Mouse (Mus musculus): ENCODE measurements around the gene Galnt13. TPM values are rescaled to one million over a fixed set of nuclear protein-coding genes. Genes with fewer than 3 reads are reported as not detected.

Galnt13 gene
- polyA plus RNA-seq, 1 experiment: not detected

DNA sequence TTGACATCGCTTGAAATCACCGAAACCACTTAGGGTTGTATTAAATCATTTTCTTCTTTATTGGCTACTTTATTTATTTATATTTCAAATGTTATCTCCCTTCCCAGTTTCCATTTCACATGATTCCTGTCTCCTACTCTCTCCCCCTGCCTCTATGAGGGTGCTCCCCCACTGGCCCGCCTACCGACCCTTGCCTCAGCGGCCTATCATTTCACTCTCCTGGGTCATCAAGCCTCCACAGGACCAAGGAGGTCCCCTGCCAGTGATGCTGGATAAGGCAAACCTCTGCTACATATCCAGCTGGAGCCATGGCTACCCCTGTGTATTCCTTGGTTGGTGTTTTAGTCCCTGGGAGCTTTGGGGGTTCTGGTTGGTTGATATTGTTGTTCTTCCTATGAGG lies 667.4 kb downstream of the Galnt13 start:
- H3K36me3 ChIP-seq (ENCODE audit: control insufficient read depth, insufficient read depth, low read length, poor library complexity, severe bottlenecking): no peaks in the 10 kb centered on the region
- H3K4me1 ChIP-seq (ENCODE audit: control insufficient read depth, insufficient read depth, low read length): no peaks in the 10 kb centered on the region
- H3K27me3 ChIP-seq (ENCODE audit: control insufficient read depth, insufficient read depth, low read length, poor library complexity, severe bottlenecking): no peaks in the 10 kb centered on the region
- H3K9ac ChIP-seq (ENCODE audit: low read depth, poor library complexity, severe bottlenecking): no peak overlapping the region
- H3K27ac ChIP-seq (ENCODE audit: insufficient read depth, low read length): no peak overlapping the region
- no peak overlapping the region for H3K4me3 ChIP-seq (ENCODE audit: low read depth, low read length)
- no peak for TF ChIP-seq CTCF (IDR thresholded peaks at IDR 0.05; ENCODE audit: low read depth, low read length)
- TF ChIP-seq EP300 (IDR thresholded peaks at IDR 0.05; ENCODE audit: insufficient read depth, low read depth, low read length): no peak
- H3K9me3 ChIP-seq (replicated peaks; ENCODE audit: control insufficient read depth, insufficient read depth, low read length, poor library complexity, severe bottlenecking): no peaks in the 10 kb centered on the region

DNA sequence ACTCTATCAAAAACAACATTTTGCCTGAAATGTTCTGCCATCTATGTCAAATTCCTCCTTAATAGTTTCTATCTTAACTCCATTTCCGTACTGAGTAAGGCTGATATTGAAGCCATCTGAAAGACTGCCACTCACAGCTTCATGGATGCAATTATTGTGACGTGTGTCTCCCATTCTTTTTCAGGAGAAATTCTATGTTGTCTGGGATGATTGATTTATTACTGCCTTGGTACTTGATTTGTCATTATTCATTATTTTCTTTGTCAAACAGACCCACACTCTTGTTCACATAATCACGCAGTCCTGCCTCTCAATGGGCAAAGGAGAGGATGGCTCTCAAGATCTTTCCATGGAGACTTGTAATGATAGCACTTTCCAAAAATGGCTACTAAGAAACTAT lies 671.7 kb downstream of the Galnt13 start:
- H3K9ac ChIP-seq (ENCODE audit: low read depth, poor library complexity, severe bottlenecking): no peak overlapping the region
- no peaks in the 10 kb centered on the region for H3K9me3 ChIP-seq (replicated peaks; ENCODE audit: control insufficient read depth, insufficient read depth, low read length, poor library complexity, severe bottlenecking)
- no peak for TF ChIP-seq EP300 (IDR thresholded peaks at IDR 0.05; ENCODE audit: insufficient read depth, low read depth, low read length)
- TF ChIP-seq POLR2A (IDR thresholded peaks at IDR 0.05; ENCODE audit: insufficient read depth, low read length): no peak
- no peak for TF ChIP-seq CTCF (IDR thresholded peaks at IDR 0.05; ENCODE audit: low read depth, low read length)
- no peaks in the 10 kb centered on the region for H3K4me1 ChIP-seq (ENCODE audit: control insufficient read depth, insufficient read depth, low read length)
- H3K27me3 ChIP-seq (ENCODE audit: control insufficient read depth, insufficient read depth, low read length, poor library complexity, severe bottlenecking): no peaks in the 10 kb centered on the region
- H3K27ac ChIP-seq (ENCODE audit: insufficient read depth, low read length): no peak overlapping the region
- no peaks in the 10 kb centered on the region for H3K36me3 ChIP-seq (ENCODE audit: control insufficient read depth, insufficient read depth, low read length, poor library complexity, severe bottlenecking)
- no peak overlapping the region for H3K4me3 ChIP-seq (ENCODE audit: low read depth, low read length)

DNA sequence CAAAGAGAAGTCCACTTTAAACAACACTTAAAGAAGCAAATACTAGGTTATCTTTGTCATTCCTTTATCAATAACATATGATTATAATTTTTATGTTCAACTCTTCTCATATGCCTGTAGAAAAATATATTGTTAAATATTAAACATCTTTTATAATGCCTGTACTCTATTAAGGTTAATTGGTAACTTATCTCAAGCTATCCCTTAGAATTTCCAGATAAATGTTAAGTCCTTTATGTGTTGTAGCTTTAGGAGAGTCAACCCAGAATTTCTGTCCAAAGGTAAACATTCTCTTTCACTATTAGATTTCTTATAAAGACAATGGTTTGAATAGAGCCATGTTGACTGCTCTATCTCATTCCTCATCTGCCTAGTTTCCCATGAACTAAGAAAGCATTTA lies 717.0 kb downstream of the Galnt13 start:
- Histone ChIP-seq H3K4me1 (ENCODE audit: control insufficient read depth, insufficient read depth, low read length) (no peaks in the 10 kb centered on the region), H3K27ac (ENCODE audit: insufficient read depth, low read length) (no peak overlapping the region), H3K4me3 (ENCODE audit: low read depth, low read length) (no peak overlapping the region), H3K9me3 (replicated peaks; ENCODE audit: control insufficient read depth, insufficient read depth, low read length, poor library complexity, severe bottlenecking) (no peaks in the 10 kb centered on the region), H3K36me3 (ENCODE audit: control insufficient read depth, insufficient read depth, low read length, poor library complexity, severe bottlenecking) (no peaks in the 10 kb centered on the region), H3K9ac (ENCODE audit: low read depth, poor library complexity, severe bottlenecking) (no peak overlapping the region), H3K27me3 (ENCODE audit: control insufficient read depth, insufficient read depth, low read length, poor library complexity, severe bottlenecking) (no peaks in the 10 kb centered on the region)
- TF ChIP-seq POLR2A (IDR thresholded peaks at IDR 0.05; ENCODE audit: insufficient read depth, low read length) (no peak), EP300 (IDR thresholded peaks at IDR 0.05; ENCODE audit: insufficient read depth, low read depth, low read length) (no peak), CTCF (IDR thresholded peaks at IDR 0.05; ENCODE audit: low read depth, low read length) (no peak)

DNA sequence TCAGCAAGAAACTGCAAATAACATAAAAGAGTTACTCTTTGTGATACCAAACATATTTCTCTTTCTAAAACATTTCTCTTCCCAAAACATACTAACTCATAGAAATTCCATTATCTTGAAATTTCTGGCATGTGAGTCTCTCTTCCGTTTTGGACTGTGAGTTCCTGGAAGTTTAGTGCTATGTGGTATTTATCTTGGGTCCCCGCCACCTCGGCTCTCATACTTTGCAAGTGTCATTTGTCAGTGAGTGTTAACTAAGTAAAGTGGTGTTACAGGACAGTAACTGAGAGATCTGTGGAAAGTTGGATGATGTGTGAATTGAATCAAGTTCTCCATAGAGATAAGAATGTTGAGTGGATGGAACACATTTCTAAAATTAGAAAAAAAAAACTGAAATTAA lies 728.7 kb downstream of the Galnt13 start:
- no peaks in the 10 kb centered on the region for H3K27me3 ChIP-seq (ENCODE audit: control insufficient read depth, insufficient read depth, low read length, poor library complexity, severe bottlenecking)
- no peaks in the 10 kb centered on the region for H3K9me3 ChIP-seq (replicated peaks; ENCODE audit: control insufficient read depth, insufficient read depth, low read length, poor library complexity, severe bottlenecking)
- H3K4me3 ChIP-seq (ENCODE audit: low read depth, low read length): no peak overlapping the region
- no peak overlapping the region for H3K27ac ChIP-seq (ENCODE audit: insufficient read depth, low read length)
- H3K4me1 ChIP-seq (ENCODE audit: control insufficient read depth, insufficient read depth, low read length): no peaks in the 10 kb centered on the region
- no peak overlapping the region for H3K9ac ChIP-seq (ENCODE audit: low read depth, poor library complexity, severe bottlenecking)
- no peaks in the 10 kb centered on the region for H3K36me3 ChIP-seq (ENCODE audit: control insufficient read depth, insufficient read depth, low read length, poor library complexity, severe bottlenecking)
- TF ChIP-seq EP300 (IDR thresholded peaks at IDR 0.05; ENCODE audit: insufficient read depth, low read depth, low read length): no peak
